Mouse (Mus musculus) lung, postnatal 0 days (tissue): Measurements from ENCODE around the gene Acvr1.

ENCODE experiments used
- CTCF ChIP-seq: IDR thresholded peaks from 2 replicates; pipeline ENCODE4 v1.5.1; 2016; ENCODE audit warnings: antibody characterized with exemption, mild to moderate bottlenecking
- EP300 ChIP-seq: IDR thresholded peaks from 2 replicates; pipeline ENCODE4 v1.6.1; 2016; ENCODE audit warnings: antibody characterized with exemption, mild to moderate bottlenecking, control low read depth

GRCm38 (mm10) chr2:58475578-58475977 is 91.4 kb downstream of the Acvr1 start:
- TF ChIP-seq CTCF (no peak), EP300 (no peak)
